Mouse (Mus musculus) small intestine, adult 2 months (tissue): ENCODE results near the gene Def8.

Source experiments
- CTCF ChIP-seq: fragments of 200-500 bp; IDR thresholded peaks from 2 replicates; pipeline ENCODE4 v1.5.1; 2012; ENCODE audit warnings: low read depth, mild to moderate bottlenecking, control low read depth, inconsistent platforms, low read length, moderate library complexity, mixed read lengths; ENCODE audit not compliant: insufficient replicate concordance, insufficient read length; ENCODE audit errors: extremely low read depth
- POLR2A ChIP-seq: fragments of 200-500 bp; IDR thresholded peaks from 2 replicates; pipeline ENCODE4 v1.6.1; 2012; ENCODE audit warnings: low read depth, mild to moderate bottlenecking, control low read depth, inconsistent platforms, low read length, moderate library complexity

DNA sequence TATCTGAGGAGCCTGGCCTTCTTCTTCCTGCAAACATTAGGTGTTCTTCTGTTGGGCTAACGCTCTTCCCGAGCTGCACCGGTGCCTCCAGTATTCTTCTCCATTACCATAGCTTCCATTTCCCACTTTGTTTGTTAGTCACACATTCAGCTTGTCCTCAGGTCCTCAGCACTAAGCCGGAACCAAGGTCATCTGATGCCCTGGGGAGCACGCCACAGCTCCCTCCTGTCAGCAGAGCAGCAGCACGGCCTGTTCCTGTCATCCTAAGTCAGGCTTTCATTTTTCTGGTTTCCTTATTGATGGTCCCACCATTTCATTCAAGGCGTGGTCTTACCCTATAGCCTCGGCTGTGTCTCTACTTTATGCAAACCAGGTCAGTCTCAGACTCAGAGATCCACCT lies 35.5 kb upstream of the Def8 start:
- no peak for TF ChIP-seq CTCF
- TF ChIP-seq POLR2A = no peak
